Mouse (Mus musculus): ENCODE data around the gene Slc24a2. TPM values are rescaled to one million over a fixed set of nuclear protein-coding genes. Genes with fewer than 3 reads are reported as not detected.

Slc24a2 gene
- polyA plus RNA-seq, 1 experiment = 1.1 TPM

DNA sequence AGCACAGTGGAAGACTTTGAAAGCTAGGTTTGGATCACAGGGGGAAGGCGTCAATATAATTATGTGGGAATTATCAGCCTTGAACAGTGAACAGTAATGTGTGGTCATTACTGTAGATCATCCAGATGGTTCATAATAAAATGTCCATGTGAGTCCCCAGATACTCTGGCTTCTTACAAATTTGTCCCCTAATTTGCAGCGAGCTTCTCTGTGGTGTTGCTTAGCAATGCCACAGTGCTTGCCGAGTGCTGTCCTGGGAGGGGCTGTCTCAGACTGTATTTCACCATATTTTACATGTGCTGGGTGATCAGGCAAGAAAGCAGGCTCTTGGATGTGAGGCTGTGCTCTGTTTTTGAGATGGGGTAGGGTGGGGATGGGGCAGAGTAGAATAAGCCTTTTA lies 172.7 kb downstream of the Slc24a2 start:
- no peak overlapping the region for H3K27ac ChIP-seq (ENCODE audit: insufficient read depth, low read length)
- H3K4me1 ChIP-seq (ENCODE audit: control insufficient read depth, insufficient read depth, low read length) = no peaks in the 10 kb centered on the region
- TF ChIP-seq POLR2A (IDR thresholded peaks at IDR 0.05; ENCODE audit: low read depth, low read length) (no peak), CTCF (IDR thresholded peaks at IDR 0.05; ENCODE audit: borderline replicate concordance, insufficient read depth, low read length) (no peak)
- no peak overlapping the region for H3K4me3 ChIP-seq (ENCODE audit: insufficient read depth, low read length)

DNA sequence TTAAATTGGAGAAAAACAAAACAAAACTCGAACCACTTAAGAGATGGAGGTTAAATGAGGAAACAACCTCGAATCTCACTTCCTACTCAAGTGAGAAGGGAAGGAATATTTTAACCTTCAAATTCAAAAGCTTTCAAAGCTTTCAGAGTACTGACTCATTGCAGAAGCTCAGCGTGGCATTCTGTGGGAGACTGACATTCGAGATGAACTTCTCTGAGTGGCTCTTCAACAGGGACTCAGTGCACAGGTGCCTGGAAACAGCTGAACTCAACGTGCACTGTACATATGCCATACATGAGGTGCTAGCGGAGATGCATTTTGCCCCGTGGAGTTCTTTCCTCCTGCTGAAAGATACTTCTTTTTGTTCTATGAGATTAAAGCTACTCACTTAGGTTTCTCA lies 174.5 kb downstream of the Slc24a2 start:
- TF ChIP-seq CTCF (IDR thresholded peaks at IDR 0.05; ENCODE audit: borderline replicate concordance, insufficient read depth, low read length) = no peak
- no peak for TF ChIP-seq POLR2A (IDR thresholded peaks at IDR 0.05; ENCODE audit: low read depth, low read length)
- H3K4me3 ChIP-seq (ENCODE audit: insufficient read depth, low read length) = no peak overlapping the region
- no peaks in the 10 kb centered on the region for H3K4me1 ChIP-seq (ENCODE audit: control insufficient read depth, insufficient read depth, low read length)
- H3K27ac ChIP-seq (ENCODE audit: insufficient read depth, low read length) = no peak overlapping the region

DNA sequence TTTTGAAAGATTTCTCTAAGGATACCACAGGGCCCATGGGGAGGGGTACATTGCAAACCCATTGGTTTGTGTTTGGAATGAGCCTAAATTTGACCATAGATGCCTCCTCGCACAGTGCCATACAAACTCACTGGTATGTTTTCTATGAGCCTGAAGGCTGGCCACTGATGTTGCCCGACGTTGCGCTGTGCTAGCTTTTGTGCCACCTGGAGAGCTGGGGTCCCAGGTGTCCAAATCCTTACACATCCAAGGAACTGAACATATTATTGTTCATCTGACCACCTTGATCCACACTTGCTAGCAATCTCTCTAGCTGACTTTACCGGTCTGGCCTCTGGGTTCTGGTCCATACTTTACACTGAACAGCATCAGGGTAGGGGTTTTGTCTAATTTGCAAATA lies 177.4 kb downstream of the Slc24a2 start:
- H3K4me3 ChIP-seq (ENCODE audit: insufficient read depth, low read length) = no peak overlapping the region
- H3K4me1 ChIP-seq (ENCODE audit: control insufficient read depth, insufficient read depth, low read length) = no peaks in the 10 kb centered on the region; the same call in 1 of the 2 replicates
- no peak for TF ChIP-seq POLR2A (IDR thresholded peaks at IDR 0.05; ENCODE audit: low read depth, low read length)
- no peak for TF ChIP-seq CTCF (IDR thresholded peaks at IDR 0.05; ENCODE audit: borderline replicate concordance, insufficient read depth, low read length)
- no peak overlapping the region for H3K27ac ChIP-seq (ENCODE audit: insufficient read depth, low read length)

DNA sequence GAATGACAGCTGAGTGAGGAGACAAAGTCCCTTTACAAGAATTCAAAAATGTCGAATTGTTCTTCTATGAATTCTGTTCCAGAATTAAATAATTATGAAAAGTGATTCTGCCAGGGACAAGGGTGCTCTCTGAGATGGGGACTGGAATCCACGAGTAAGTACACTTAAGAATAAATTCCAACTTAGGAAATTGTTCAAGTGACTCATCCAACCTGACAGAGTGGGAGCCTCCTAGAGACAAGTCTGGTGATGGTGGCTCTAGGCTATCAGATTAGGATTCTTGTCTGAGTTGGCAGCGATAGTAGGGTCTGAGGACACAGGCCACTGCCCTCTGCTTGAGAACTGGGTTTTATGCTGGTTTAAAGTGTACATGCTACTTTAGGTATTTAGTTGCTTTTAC lies 181.2 kb downstream of the Slc24a2 start:
- no peak overlapping the region for H3K4me3 ChIP-seq (ENCODE audit: insufficient read depth, low read length)
- no peak overlapping the region for H3K27ac ChIP-seq (ENCODE audit: insufficient read depth, low read length)
- peaks cover 8% of the 10 kb centered on the region for H3K4me1 ChIP-seq (ENCODE audit: control insufficient read depth, insufficient read depth, low read length)
- TF ChIP-seq POLR2A (IDR thresholded peaks at IDR 0.05; ENCODE audit: low read depth, low read length) (no peak), CTCF (IDR thresholded peaks at IDR 0.05; ENCODE audit: borderline replicate concordance, insufficient read depth, low read length) (no peak)

DNA sequence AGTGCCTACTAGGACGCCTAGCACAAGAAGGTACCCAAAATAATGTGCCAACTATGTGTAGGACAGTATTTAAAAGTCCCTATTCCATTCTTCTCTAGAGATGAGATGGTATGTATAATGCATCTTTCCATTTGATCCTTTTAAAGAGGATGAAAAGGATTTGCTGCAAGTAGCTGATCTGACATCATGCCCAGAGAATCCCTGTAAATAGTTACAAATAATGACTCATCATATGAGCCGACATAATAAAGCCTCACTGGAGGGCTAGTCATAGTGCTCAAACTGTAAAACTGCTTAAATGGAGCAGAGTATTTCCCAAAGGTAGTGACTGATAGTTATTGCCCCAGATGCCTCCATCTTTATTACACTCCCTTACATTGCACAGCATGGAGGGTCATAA lies 183.1 kb downstream of the Slc24a2 start:
- peak overlapping the region; percentile 65 for H3K27ac ChIP-seq (ENCODE audit: insufficient read depth, low read length)
- TF ChIP-seq CTCF (IDR thresholded peaks at IDR 0.05; ENCODE audit: borderline replicate concordance, insufficient read depth, low read length) (no peak), POLR2A (IDR thresholded peaks at IDR 0.05; ENCODE audit: low read depth, low read length) (no peak)

DNA sequence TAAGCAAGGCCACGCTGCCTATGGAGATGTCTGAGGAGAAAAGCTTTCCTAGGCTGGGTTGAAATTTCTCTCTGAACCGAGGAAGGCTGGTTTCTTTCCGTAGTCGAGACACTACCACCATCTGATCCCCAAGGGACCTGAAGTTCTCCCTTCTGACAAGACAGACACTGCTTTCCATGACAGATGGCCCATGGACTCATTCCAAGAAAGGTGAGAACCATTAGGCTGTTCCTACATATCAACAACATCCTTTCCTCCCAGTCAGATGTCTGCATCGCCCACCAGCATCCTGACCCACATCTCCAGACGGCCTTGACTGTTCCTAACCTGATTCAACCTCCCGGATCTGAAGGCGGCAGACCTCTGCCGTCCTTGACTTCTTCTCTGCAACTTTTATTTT lies 187.0 kb downstream of the Slc24a2 start:
- TF ChIP-seq POLR2A (IDR thresholded peaks at IDR 0.05; ENCODE audit: low read depth, low read length) (no peak), CTCF (IDR thresholded peaks at IDR 0.05; ENCODE audit: borderline replicate concordance, insufficient read depth, low read length) (no peak)
- no peak overlapping the region for H3K27ac ChIP-seq (ENCODE audit: insufficient read depth, low read length)
- H3K4me3 ChIP-seq (ENCODE audit: insufficient read depth, low read length) = no peak overlapping the region
- H3K4me1 ChIP-seq (ENCODE audit: control insufficient read depth, insufficient read depth, low read length) = peaks cover 12% of the 10 kb centered on the region

More for the DNA sequence above, 183.1 kb downstream of the Slc24a2 start:
- Histone ChIP-seq H3K4me1 (ENCODE audit: control insufficient read depth, insufficient read depth, low read length) (peaks cover 8% of the 10 kb centered on the region), H3K4me3 (ENCODE audit: insufficient read depth, low read length) (no peak overlapping the region)

DNA sequence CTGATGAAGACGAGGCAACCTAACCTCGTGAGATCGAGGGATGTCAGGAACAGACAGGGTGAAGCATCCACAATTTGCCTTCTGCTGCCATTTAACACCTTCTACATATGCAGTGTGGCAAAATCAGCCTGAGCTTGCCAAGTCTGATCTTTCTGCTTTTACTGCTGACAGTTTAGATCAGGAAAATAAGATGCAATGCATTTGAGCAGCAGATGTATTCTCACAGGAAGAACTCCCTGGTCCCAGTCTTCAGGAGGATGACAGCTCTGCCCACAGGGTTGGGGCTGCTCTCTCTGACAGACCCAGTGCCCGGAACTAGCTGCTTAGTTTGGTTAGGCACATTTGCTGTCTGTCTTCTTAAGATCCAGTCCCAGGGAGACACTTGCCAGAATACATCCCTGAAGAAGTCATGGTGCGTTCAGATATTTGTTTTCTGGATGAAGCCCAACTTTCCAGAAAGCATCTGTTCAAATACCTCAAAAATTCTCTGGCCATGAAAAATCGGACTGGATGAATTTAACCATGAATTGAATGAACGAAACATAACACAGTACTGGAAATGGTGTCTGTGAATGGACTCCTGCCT lies 188.8 kb downstream of the Slc24a2 start:
- peaks cover 7% of the 10 kb centered on the region for H3K4me1 ChIP-seq (ENCODE audit: control insufficient read depth, insufficient read depth, low read length)
- no peak for TF ChIP-seq POLR2A (IDR thresholded peaks at IDR 0.05; ENCODE audit: low read depth, low read length)
- TF ChIP-seq CTCF (IDR thresholded peaks at IDR 0.05; ENCODE audit: borderline replicate concordance, insufficient read depth, low read length) = no peak
- H3K27ac ChIP-seq (ENCODE audit: insufficient read depth, low read length) = no peak overlapping the region
- no peak overlapping the region for H3K4me3 ChIP-seq (ENCODE audit: insufficient read depth, low read length)

DNA sequence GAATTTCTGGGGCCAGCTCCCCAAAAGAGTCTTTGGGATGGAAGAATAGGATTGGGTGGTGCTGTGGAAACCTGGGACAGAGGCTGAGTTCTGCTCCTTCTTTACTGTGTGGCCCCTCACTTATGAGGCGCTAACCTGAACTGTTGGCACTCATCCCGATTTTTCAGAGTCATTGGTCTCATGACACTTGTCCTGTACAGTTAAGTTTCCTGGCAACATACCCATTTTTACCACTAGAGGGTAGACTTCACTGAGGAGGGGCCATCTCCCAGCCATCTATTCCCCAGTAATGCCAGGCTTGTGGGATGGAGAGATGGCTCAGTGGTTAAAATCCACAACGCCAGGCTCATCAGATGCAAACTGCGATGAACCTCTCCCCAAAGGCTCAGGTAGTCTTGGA lies 192.7 kb downstream of the Slc24a2 start:
- TF ChIP-seq CTCF (IDR thresholded peaks at IDR 0.05; ENCODE audit: borderline replicate concordance, insufficient read depth, low read length) = no peak
- no peak for TF ChIP-seq POLR2A (IDR thresholded peaks at IDR 0.05; ENCODE audit: low read depth, low read length)
- H3K4me3 ChIP-seq (ENCODE audit: insufficient read depth, low read length) = no peak overlapping the region
- no peak overlapping the region for H3K27ac ChIP-seq (ENCODE audit: insufficient read depth, low read length)
- peaks cover 4% of the 10 kb centered on the region; the same call in 1 of the 2 replicates for H3K4me1 ChIP-seq (ENCODE audit: control insufficient read depth, insufficient read depth, low read length)

DNA sequence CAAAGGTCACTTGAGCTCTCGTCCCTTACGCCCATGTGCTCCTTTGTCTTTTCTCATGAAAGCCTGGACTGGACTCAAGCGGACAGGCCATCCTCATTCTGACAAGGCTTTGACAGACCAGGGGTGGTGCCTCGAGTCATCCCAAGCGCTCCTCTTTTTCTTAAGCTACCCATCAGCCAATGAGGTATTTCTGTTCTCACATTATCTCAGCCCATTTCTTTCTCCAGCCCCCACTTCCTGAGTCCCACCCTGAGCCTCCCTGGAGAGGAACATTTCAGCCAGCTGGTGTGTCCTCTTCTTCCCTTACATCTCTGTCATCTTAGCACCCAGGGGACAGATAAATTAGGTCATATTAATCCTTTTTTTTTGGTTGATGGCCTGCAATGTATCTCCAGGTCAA lies 193.8 kb downstream of the Slc24a2 start:
- no peak overlapping the region for H3K27ac ChIP-seq (ENCODE audit: insufficient read depth, low read length)
- no peak for TF ChIP-seq POLR2A (IDR thresholded peaks at IDR 0.05; ENCODE audit: low read depth, low read length)
- TF ChIP-seq CTCF (IDR thresholded peaks at IDR 0.05; ENCODE audit: borderline replicate concordance, insufficient read depth, low read length) = no peak
- H3K4me3 ChIP-seq (ENCODE audit: insufficient read depth, low read length) = no peak overlapping the region
- peaks cover 4% of the 10 kb centered on the region; the same call in 1 of the 2 replicates for H3K4me1 ChIP-seq (ENCODE audit: control insufficient read depth, insufficient read depth, low read length)

DNA sequence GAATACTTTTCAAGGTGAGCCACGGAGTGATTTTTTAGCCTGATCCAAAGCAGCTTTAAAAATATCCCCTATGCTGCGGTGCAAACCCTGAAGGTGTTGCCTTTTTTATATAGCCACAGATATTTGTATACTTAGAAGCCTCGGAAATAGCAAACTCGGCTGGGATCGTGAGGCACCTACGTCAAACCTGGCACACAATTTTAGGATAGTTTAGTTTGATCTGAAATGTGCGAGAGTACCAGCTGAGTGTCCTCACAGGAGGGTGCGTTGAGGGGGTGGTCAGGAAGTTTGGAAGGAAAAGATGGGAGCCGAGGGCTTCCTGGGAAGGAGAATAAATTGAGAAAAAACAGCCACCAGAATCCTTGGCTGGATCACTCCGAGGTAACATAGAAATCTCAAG lies 194.6 kb downstream of the Slc24a2 start:
- Histone ChIP-seq H3K4me3 (ENCODE audit: insufficient read depth, low read length) (no peak overlapping the region), H3K4me1 (ENCODE audit: control insufficient read depth, insufficient read depth, low read length) (no peaks in the 10 kb centered on the region), H3K27ac (ENCODE audit: insufficient read depth, low read length) (no peak overlapping the region)
- TF ChIP-seq CTCF (IDR thresholded peaks at IDR 0.05; ENCODE audit: borderline replicate concordance, insufficient read depth, low read length) (no peak), POLR2A (IDR thresholded peaks at IDR 0.05; ENCODE audit: low read depth, low read length) (no peak)
